Mouse (Mus musculus) cortical plate, adult 2 months (tissue): ENCODE measurements around the gene Cbr2.

Experiments
- CTCF ChIP-seq: fragments of 200-500 bp; IDR thresholded peaks from 2 replicates; pipeline ENCODE4 v1.5.1; 2011; ENCODE audit warnings: mild to moderate bottlenecking, control low read depth, low read length; ENCODE audit not compliant: insufficient read depth; ENCODE audit errors: extremely low read depth
- POLR2A ChIP-seq: fragments of 200-500 bp; IDR thresholded peaks from 2 replicates; pipeline ENCODE4 v1.6.1; 2011; ENCODE audit warnings: mild to moderate bottlenecking, low read length, control low read depth; ENCODE audit not compliant: insufficient read depth; ENCODE audit errors: extremely low read depth

- TF ChIP-seq CTCF (no peak), POLR2A (peak; percentile 77)
Measured at GRCm38 (mm10) chr11:120713580-120714518, 18.1 kb downstream of the Cbr2 start, which contains the start of the genes Cenpx and Lrrc45.
